Mouse (Mus musculus) spleen, adult 2 months (tissue): ENCODE results near the gene Apol7b.

Source experiments
- CTCF ChIP-seq: fragments of 200-500 bp; IDR thresholded peaks from 2 replicates; pipeline ENCODE4 v1.5.1; 2011; ENCODE audit warnings: mild to moderate bottlenecking, inconsistent platforms; ENCODE audit not compliant: insufficient read depth, insufficient read length, insufficient replicate concordance; ENCODE audit errors: extremely low read depth
- POLR2A ChIP-seq: fragments of 200-500 bp; IDR thresholded peaks from 2 replicates; pipeline ENCODE4 v1.6.1; 2011; ENCODE audit warnings: low read depth, low read length, inconsistent platforms

DNA sequence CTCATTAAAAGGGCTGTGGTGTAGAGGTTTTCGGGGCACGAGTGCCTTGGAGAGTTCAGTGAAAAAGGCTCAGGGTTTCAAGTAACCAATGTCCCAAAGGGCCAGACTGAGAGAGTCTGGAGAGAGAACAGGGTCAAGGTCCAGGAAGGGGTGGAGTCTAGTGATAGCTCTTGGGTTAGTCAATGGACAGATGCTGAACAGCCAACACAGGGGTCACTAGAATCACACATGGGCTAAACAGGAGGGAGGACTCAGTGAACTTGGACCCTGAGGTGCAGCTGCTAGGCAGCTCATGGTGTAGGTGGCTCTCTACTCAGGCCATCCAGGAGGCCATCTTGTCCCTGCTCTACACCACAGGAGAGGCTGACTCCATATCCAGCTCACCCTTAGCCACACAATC is 59.8 kb downstream of the Apol7b start:
- TF ChIP-seq CTCF (no peak), POLR2A (no peak)
